Mouse (Mus musculus) heart, postnatal 36 days (tissue): Measurements from ENCODE around the gene Abraxas2. TPM values are rescaled to one million over a fixed set of nuclear protein-coding genes. Genes with fewer than 3 reads are reported as not detected.
A peak's percentile ranks its signal among the peaks of the same experiment; 100 is the strongest.

ENCODE experiments used
- DNase-seq, 2 experiments: peaks; one replicate each; pipeline ENCODE4 v3.0.0; 2021 to 2022
- intact Hi-C: fragments of 180-260 bp; cut with DNase I; formaldehyde crosslinking; loops from one replicate; pipeline ENCODE4 v1.15.1; 2025
- total RNA-seq, 2 experiments: library from RNA; stranded (reverse); gene quantifications; 2 replicates each; pipeline ENCODE4 v1.2.3; 2021

Abraxas2 gene
- total RNA-seq, 2 experiments from 2014 or later, result 18.8 to 23.3 TPM

GRCm38 (mm10) chr7:132852173-132852844 is 6.7 kb upstream of the Abraxas2 start, which contains the start of gene Eef1akmt2:
Eef1akmt2 (minus strand) TSS chr7:132852673.
- peak; percentile 78 to 90 for DNase-seq
- intact Hi-C loops, result loop anchor here (2.0 to 10.0 kb wide), 5 partner anchors 42 to 1298 kb away; partner anchors contain the start of genes Ctbp2, Edrf1, Fgfr2 and Zranb1

GRCm38 (mm10) chr7:132853361-132853760 is 5.7 kb upstream of the Abraxas2 start:
- intact Hi-C loops, result loop anchor here (2.0 to 10.0 kb wide), 5 partner anchors 43 to 1299 kb away; partner anchors contain the start of genes Ctbp2, Edrf1, Fgfr2 and Zranb1
- DNase-seq, result no peak

GRCm38 (mm10) chr7:132853946-132854345 is 5.1 kb upstream of the Abraxas2 start:
- intact Hi-C loops, result loop anchor here (2.0 to 10.0 kb wide), 5 partner anchors 43 to 1299 kb away; partner anchors contain the start of genes Ctbp2, Edrf1, Fgfr2 and Zranb1
- no peak for DNase-seq

- no peak for DNase-seq
- intact Hi-C loops, result loop anchor here (10.0 kb wide), 3 partner anchors 269 to 1301 kb away; partner anchors contain the start of genes Ctbp2, Edrf1 and Fgfr2
These were observed 2.9 kb upstream of the Abraxas2 start for GRCm38 (mm10) chr7:132856083-132856482.

- DNase-seq, result no peak
- intact Hi-C loops, result loop anchor here (2.0 to 10.0 kb wide), 4 partner anchors 201 to 1303 kb away; partner anchors contain the start of genes Ctbp2, Edrf1 and Fgfr2
These were observed 899 bp upstream of the Abraxas2 start for GRCm38 (mm10) chr7:132858043-132858608.

- intact Hi-C loops, result loop anchor here (5.0 kb wide), 1 partner anchor 126 kb away; no protein-coding TSS in a partner anchor
- no peak for DNase-seq
These were observed 7.3 kb downstream of the Abraxas2 start for GRCm38 (mm10) chr7:132866316-132866715.

GRCm38 (mm10) chr7:132873043-132873442 is 14.0 kb downstream of the Abraxas2 start:
- DNase-seq, result no peak
- intact Hi-C loops, result loop anchor here (5.0 kb wide), 1 partner anchor 99 kb away; no protein-coding TSS in a partner anchor

- DNase-seq, result no peak
- intact Hi-C loops, result no loop called here
These were observed 16.5 kb downstream of the Abraxas2 start for GRCm38 (mm10) chr7:132875391-132876086.

- intact Hi-C loops, result loop anchor here (5.0 kb wide), 1 partner anchor 122 kb away; no protein-coding TSS in a partner anchor
- DNase-seq, result no peak
These were observed 21.3 kb downstream of the Abraxas2 start for GRCm38 (mm10) chr7:132880276-132880675.

- intact Hi-C loops, result loop anchor here (2.0 to 5.0 kb wide), 2 partner anchors 120 to 226 kb away; no protein-coding TSS in a partner anchor
- DNase-seq, result no peak
These were observed 23.3 kb downstream of the Abraxas2 start for GRCm38 (mm10) chr7:132882343-132882742.

GRCm38 (mm10) chr7:132884031-132884430 is 25.0 kb downstream of the Abraxas2 start:
- DNase-seq, result no peak
- intact Hi-C loops, result loop anchor here (5.0 kb wide), 1 partner anchor 118 kb away; no protein-coding TSS in a partner anchor

- no peak for DNase-seq
- intact Hi-C loops, result no loop called here
These were observed 28.2 kb downstream of the Abraxas2 start for GRCm38 (mm10) chr7:132887019-132887804.

- no peak for DNase-seq
- intact Hi-C loops, result no loop called here
These were observed 29.0 kb downstream of the Abraxas2 start for GRCm38 (mm10) chr7:132888052-132888451.

- intact Hi-C loops, result no loop called here
- no peak for DNase-seq
These were observed 29.7 kb downstream of the Abraxas2 start for GRCm38 (mm10) chr7:132888518-132889249.

- DNase-seq, result no peak
- intact Hi-C loops, result no loop called here
These were observed 30.7 kb downstream of the Abraxas2 start for GRCm38 (mm10) chr7:132889691-132890090.

- intact Hi-C loops, result no loop called here
- no peak for DNase-seq
These were observed 31.2 kb downstream of the Abraxas2 start for GRCm38 (mm10) chr7:132890201-132890600.

GRCm38 (mm10) chr7:132891561-132892310 is 32.7 kb downstream of the Abraxas2 start:
- no peak for DNase-seq
- intact Hi-C loops, result no loop called here

- no peak for DNase-seq
- intact Hi-C loops, result no loop called here
These were observed 33.3 kb downstream of the Abraxas2 start for GRCm38 (mm10) chr7:132892311-132892661.

GRCm38 (mm10) chr7:132892806-132893205 is 33.8 kb downstream of the Abraxas2 start:
- no peak for DNase-seq
- intact Hi-C loops, result no loop called here
